Comparison of ENCODE assay signal across 33 mouse cellular contexts in genomic region chr4:99612609-99613350, GRCm38 (mm10). TPM values are rescaled to one million over a fixed set of nuclear protein-coding genes. Genes with fewer than 3 reads are reported as not detected.
DNase-seq lines count a peak whose midpoint lies in the region; ATAC-seq lines count a peak whose summit lies in the region.
"Had no signal": no experiment of that assay in that cellular context is flagged by ENCODE, and none has a peak within 500 bp of the region (broad histone marks: within the 10 kb centered on the region; RNA-seq: fewer than 3 reads in every experiment).

No protein-coding gene starts in this region.

- no peak overlapping the region for H3K9ac ChIP-seq in heart, embryonic 16.5 days (ENCODE audit: low read length)
- no peak overlapping the region for H3K9ac ChIP-seq in heart, embryonic 11.5 days (ENCODE audit: low read depth, low read length)
- H3K9ac ChIP-seq: hindbrain, embryonic 13.5 days; limb, embryonic 15.5 days; liver, embryonic 13.5 days; midbrain, embryonic 13.5 days; neural tube, embryonic 15.5 days had no signal

- no peak overlapping the region for H3K4me2 ChIP-seq in heart, embryonic 16.5 days (ENCODE audit: low read depth, low read length)
- no peak overlapping the region for H3K4me2 ChIP-seq in heart, embryonic 11.5 days
- H3K4me2 ChIP-seq: hindbrain, embryonic 13.5 days; limb, embryonic 15.5 days; liver, embryonic 13.5 days; midbrain, embryonic 13.5 days; neural tube, embryonic 15.5 days had no signal

- H3K36me3 ChIP-seq in heart, embryonic 16.5 days (ENCODE audit: control insufficient read depth, insufficient read depth): no peaks in the 10 kb centered on the region
- no peaks in the 10 kb centered on the region for H3K36me3 ChIP-seq in heart, embryonic 11.5 days (ENCODE audit: control insufficient read depth, insufficient read depth, low read length)
- H3K36me3 ChIP-seq: G1E; hindbrain, embryonic 13.5 days; limb, embryonic 10.5 days; limb, embryonic 15.5 days; liver, embryonic 13.5 days; midbrain, embryonic 13.5 days; neural tube, embryonic 15.5 days had no signal

- H3K9me3 ChIP-seq in heart, embryonic 16.5 days (replicated peaks; ENCODE audit: control insufficient read depth, low read length): no peaks in the 10 kb centered on the region
- no peaks in the 10 kb centered on the region for H3K9me3 ChIP-seq in heart, embryonic 11.5 days (replicated peaks; ENCODE audit: control insufficient read depth, low read length)
- H3K9me3 ChIP-seq: hindbrain, embryonic 13.5 days; limb, embryonic 10.5 days; limb, embryonic 15.5 days; liver, embryonic 13.5 days; midbrain, embryonic 13.5 days; neural tube, embryonic 15.5 days had no signal

- 0 out of 2 replicates have a peak, but pooled peaks have one; percentile 55 for ATAC-seq in heart, embryonic 16.5 days (replicated peaks; ENCODE audit: extremely low read depth, insufficient read depth, low FRiP score)
- ATAC-seq in heart, embryonic 11.5 days (replicated peaks; ENCODE audit: insufficient number of reproducible peaks, low FRiP score, low TSS enrichment): no peak
- ATAC-seq: forebrain, embryonic 16.5 days; intestine, embryonic 16.5 days; lung, postnatal 0 days; midbrain, embryonic 13.5 days; Patski had no signal

- H3K4me1 ChIP-seq in heart, embryonic 16.5 days (ENCODE audit: control insufficient read depth, insufficient read depth, low read length): peaks cover 3% of the 10 kb centered on the region; the same call in 1 of the 2 replicates
- no peaks in the 10 kb centered on the region for H3K4me1 ChIP-seq in heart, embryonic 11.5 days (ENCODE audit: control insufficient read depth, insufficient read depth, low read length)
- H3K4me1 ChIP-seq: hindbrain, embryonic 13.5 days; limb, embryonic 10.5 days; limb, embryonic 15.5 days; liver, embryonic 13.5 days; megakaryocyte, embryonic 14.5 days; midbrain, embryonic 13.5 days; neural tube, embryonic 15.5 days had no signal

- no peak overlapping the region for H3K27ac ChIP-seq in heart, embryonic 16.5 days (ENCODE audit: low read length)
- no peak overlapping the region for H3K27ac ChIP-seq in heart, embryonic 11.5 days (ENCODE audit: low read depth, low read length)
- H3K27ac ChIP-seq: hindbrain, embryonic 13.5 days; limb, embryonic 10.5 days; limb, embryonic 15.5 days; liver, embryonic 13.5 days; midbrain, embryonic 13.5 days; neural tube, embryonic 15.5 days had no signal

- H3K27me3 ChIP-seq in heart, embryonic 16.5 days (ENCODE audit: control insufficient read depth, insufficient read depth, low read length): no peaks in the 10 kb centered on the region
- H3K27me3 ChIP-seq in heart, embryonic 11.5 days (ENCODE audit: control insufficient read depth, insufficient read depth, low read length): no peaks in the 10 kb centered on the region
- H3K27me3 ChIP-seq: limb, embryonic 15.5 days; liver, embryonic 13.5 days; megakaryocyte, embryonic 14.5 days; neural tube, embryonic 15.5 days; Patski had no signal

- peak; percentile 7 for DNase-seq in adrenal gland, postnatal 14 days
- DNase-seq in adrenal gland, postnatal 25 days: no peak
- peak; percentile 10 for DNase-seq in 416B (ENCODE audit: low read depth)
- DNase-seq in adrenal gland, postnatal 36 days: peak; percentile 6
- DNase-seq in gastrocnemius, postnatal 10 days: no peak
- DNase-seq: cerebellum, adult 2 months; cerebellum, postnatal 14 days; kidney, adult 8-10 months; kidney, postnatal 10 days; liver, embryonic 13.5 days; lung, adult 18-20 months; lung, postnatal 4 days; retina, postnatal 1 day; right cerebral cortex, postnatal 14 days had no signal

- WGBS in heart, embryonic 16.5 days: 52% methylated on average over 12 of the region's 12 CpGs
- 73% methylated on average over 12 of the region's 12 CpGs for WGBS in heart, embryonic 11.5 days (ENCODE audit: insufficient replicate concordance)

- no peak overlapping the region for H3K4me3 ChIP-seq in heart, embryonic 16.5 days (ENCODE audit: low read length)
- H3K4me3 ChIP-seq in heart, embryonic 11.5 days (ENCODE audit: low read depth, low read length): no peak overlapping the region
- H3K4me3 ChIP-seq: erythroblast, embryonic 14.5 days; hindbrain, embryonic 13.5 days; limb, embryonic 10.5 days; limb, embryonic 15.5 days; liver, embryonic 13.5 days; megakaryocyte, embryonic 14.5 days; midbrain, embryonic 13.5 days; neural tube, embryonic 15.5 days had no signal

RNA-seq across cellular contexts. Expression of gene Foxd3, which starts 43.3 kb away (rescaled TPM):
- total RNA-seq in adrenal gland, postnatal 14 days (2021): 1.5 and 1.7 TPM in 2 replicates
- total RNA-seq in adrenal gland, postnatal 25 days (2021): 0.49 and 1.0 TPM in 2 replicates
- 0.08 TPM in 1 of 2 replicates, not detected in the other for polyA plus RNA-seq in heart, embryonic 16.5 days (2015; fragmentation: Nextera tagmentation; extraction: Ambion mirVana)
- 0.13 and 0.17 TPM in 2 replicates for polyA plus RNA-seq in heart, embryonic 11.5 days (2014; fragmentation: Nextera tagmentation; extraction: Ambion mirVana)
- total RNA-seq in adrenal gland, postnatal 36 days (2021): 1 to 10 TPM in 1 of 2 experiments, under 1 TPM in 1; 0.40 to 1.1 TPM
- 1 to 10 TPM; 4.6 to 4.7 TPM for total RNA-seq in gastrocnemius, postnatal 10 days (2021)
- total RNA-seq: G1E; left cerebral cortex, postnatal 10 days; monocyte, adult 5-6 weeks had no signal
- polyA plus RNA-seq: cortical plate, adult 2 months; erythroblast, embryonic 14.5 days; G1E; liver, embryonic 13.5 days; midbrain, embryonic 13.5 days; Patski; testis, adult 2 months; thymus, postnatal 0 days had no signal

Comparison
In these comparisons a context has a peak if more than half of its experiments do, and no peak if none do; other contexts are left out.
1. DNase-seq: peak in adrenal gland, postnatal 14 days (single experiment), 416B (single experiment) and adrenal gland, postnatal 36 days (2 of 2); none in adrenal gland, postnatal 25 days (single experiment) and gastrocnemius, postnatal 10 days (single experiment).